Mouse (Mus musculus): ENCODE data around the gene Cd40lg.
A peak's percentile ranks its signal among the peaks of the same experiment; 100 is the strongest.

Cd40lg gene

GRCm38 (mm10) chrX:57211876-57212275, at the start of gene Cd40lg:
Gene Cd40lg (plus strand): TSS chrX:57212143.
- DNase-seq (ENCODE audit: low spot score in 2 of 2) = no peak

- DNase-seq (ENCODE audit: low spot score in 2 of 2) = no peak
These were observed 45.4 kb upstream of the Cd40lg start for GRCm38 (mm10) chrX:57166549-57166948.

GRCm38 (mm10) chrX:57171269-57171668, 40.7 kb upstream of the Cd40lg start:
- DNase-seq (ENCODE audit: low spot score in 2 of 2) = no peak

GRCm38 (mm10) chrX:57177225-57177779, 34.6 kb upstream of the Cd40lg start:
- DNase-seq (ENCODE audit: low spot score in 2 of 2) = no peak

- DNase-seq (ENCODE audit: low spot score in 2 of 2) = no peak
These were observed 29.5 kb upstream of the Cd40lg start for GRCm38 (mm10) chrX:57182470-57182869.

- DNase-seq (ENCODE audit: low spot score in 2 of 2) = no peak
These were observed 28.6 kb upstream of the Cd40lg start for GRCm38 (mm10) chrX:57183359-57183758.

GRCm38 (mm10) chrX:57187301-57187700, 24.6 kb upstream of the Cd40lg start:
- no peak for DNase-seq (ENCODE audit: low spot score in 2 of 2)

GRCm38 (mm10) chrX:57189335-57189734, 22.6 kb upstream of the Cd40lg start:
- no peak for DNase-seq (ENCODE audit: low spot score in 2 of 2)

GRCm38 (mm10) chrX:57196319-57196718, 15.6 kb upstream of the Cd40lg start:
- no peak for DNase-seq (ENCODE audit: low spot score in 2 of 2)

GRCm38 (mm10) chrX:57198036-57198435, 13.9 kb upstream of the Cd40lg start:
- DNase-seq (ENCODE audit: low spot score in 2 of 2) = no peak

- no peak for DNase-seq (ENCODE audit: low spot score in 2 of 2)
These were observed 11.5 kb upstream of the Cd40lg start for GRCm38 (mm10) chrX:57200397-57200796.

- DNase-seq (ENCODE audit: low spot score in 2 of 2) = no peak
These were observed 1.4 kb upstream of the Cd40lg start for GRCm38 (mm10) chrX:57210591-57210990.

- DNase-seq (ENCODE audit: low spot score in 2 of 2) = no peak
These were observed 919 bp downstream of the Cd40lg start for GRCm38 (mm10) chrX:57212862-57213261.

GRCm38 (mm10) chrX:57215495-57215894, 3.6 kb downstream of the Cd40lg start:
- DNase-seq (ENCODE audit: low spot score in 2 of 2) = no peak

GRCm38 (mm10) chrX:57216271-57216670, 4.3 kb downstream of the Cd40lg start:
- DNase-seq (ENCODE audit: low spot score in 2 of 2) = no peak

GRCm38 (mm10) chrX:57219563-57219962, 7.6 kb downstream of the Cd40lg start:
- no peak for DNase-seq (ENCODE audit: low spot score in 2 of 2)

GRCm38 (mm10) chrX:57221881-57222280, 9.9 kb downstream of the Cd40lg start:
- DNase-seq (ENCODE audit: low spot score in 2 of 2) = no peak

- DNase-seq (ENCODE audit: low spot score in 2 of 2) = peak in 1 of 2 experiments; percentile 4
These were observed 11.4 kb downstream of the Cd40lg start for GRCm38 (mm10) chrX:57223301-57223700.

GRCm38 (mm10) chrX:57228178-57228577, 16.2 kb downstream of the Cd40lg start:
- no peak for DNase-seq (ENCODE audit: low spot score in 2 of 2)

- DNase-seq (ENCODE audit: low spot score in 2 of 2) = no peak
These were observed 21.7 kb downstream of the Cd40lg start for GRCm38 (mm10) chrX:57233596-57233995.

GRCm38 (mm10) chrX:57235982-57236381, 24.0 kb downstream of the Cd40lg start:
- no peak for DNase-seq (ENCODE audit: low spot score in 2 of 2)

- no peak for DNase-seq (ENCODE audit: low spot score in 2 of 2)
These were observed 26.6 kb downstream of the Cd40lg start for GRCm38 (mm10) chrX:57238572-57238971.

- no peak for DNase-seq (ENCODE audit: low spot score in 2 of 2)
These were observed 41.5 kb downstream of the Cd40lg start for GRCm38 (mm10) chrX:57253329-57254055.

GRCm38 (mm10) chrX:57260744-57261143, 48.8 kb downstream of the Cd40lg start:
- no peak for DNase-seq (ENCODE audit: low spot score in 2 of 2)

All from frontal cortex, postnatal 10 days (tissue).